Mouse (Mus musculus) cortical plate, adult 2 months (tissue): ENCODE measurements around the gene Nin. TPM values are rescaled to one million over a fixed set of nuclear protein-coding genes. Genes with fewer than 3 reads are reported as not detected.

Source experiments
- H3K27ac ChIP-seq: fragments of 200-500 bp; 2 replicates; pipeline ENCODE4 v1.5.1; 2012; ENCODE audit warnings: low read length, control low read depth, inconsistent platforms; ENCODE audit not compliant: insufficient read depth
- H3K4me1 ChIP-seq: fragments of 200-500 bp; 2 replicates; pipeline ENCODE4 v1.6.1; 2011; ENCODE audit warnings: low read length; ENCODE audit not compliant: control insufficient read depth, insufficient read depth
- H3K4me3 ChIP-seq: fragments of 200-500 bp; 2 replicates; pipeline ENCODE4 v1.5.1; 2011; ENCODE audit warnings: mild to moderate bottlenecking, low read length, control low read depth; ENCODE audit not compliant: insufficient read depth
- CTCF ChIP-seq: fragments of 200-500 bp; IDR thresholded peaks from 2 replicates; pipeline ENCODE4 v1.5.1; 2011; ENCODE audit warnings: mild to moderate bottlenecking, control low read depth, low read length; ENCODE audit not compliant: insufficient read depth; ENCODE audit errors: extremely low read depth
- POLR2A ChIP-seq: fragments of 200-500 bp; IDR thresholded peaks from 2 replicates; pipeline ENCODE4 v1.6.1; 2011; ENCODE audit warnings: mild to moderate bottlenecking, low read length, control low read depth; ENCODE audit not compliant: insufficient read depth; ENCODE audit errors: extremely low read depth
- polyA plus RNA-seq: library from polyadenylated mRNA; depleted of rRNA; stranded (reverse); fragments of >200 nt; gene quantifications from 2 replicates; pipeline ENCODE4 v1.2.3, GENCODE M21; 2012

The Nin gene
- polyA plus RNA-seq, 1 experiment: 31.2 TPM

DNA sequence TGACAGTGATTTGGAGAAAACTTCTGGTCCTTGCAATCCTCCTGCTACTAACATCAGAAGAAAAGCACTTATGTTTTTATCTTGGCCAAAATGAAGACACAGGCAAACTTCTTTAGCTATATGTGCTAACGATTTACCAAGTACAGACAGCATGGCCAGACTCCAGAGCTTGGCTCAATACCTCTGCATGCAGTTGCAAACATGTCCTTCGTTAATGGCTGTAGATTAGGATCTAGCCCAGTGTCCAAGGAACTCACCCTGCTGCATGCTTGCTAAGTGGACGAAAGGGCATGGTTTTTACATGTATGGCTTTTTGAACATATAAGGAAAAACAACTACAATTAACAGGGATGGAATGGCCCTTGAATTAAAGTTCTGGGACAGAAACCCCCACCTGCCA lies 28.2 kb downstream of the Nin start:
- H3K27ac ChIP-seq: no peak overlapping the region
- no peak overlapping the region for H3K4me3 ChIP-seq
- H3K4me1 ChIP-seq: peaks cover 4% of the 10 kb centered on the region; the same call in 1 of the 2 replicates
- TF ChIP-seq CTCF (no peak), POLR2A (no peak)

DNA sequence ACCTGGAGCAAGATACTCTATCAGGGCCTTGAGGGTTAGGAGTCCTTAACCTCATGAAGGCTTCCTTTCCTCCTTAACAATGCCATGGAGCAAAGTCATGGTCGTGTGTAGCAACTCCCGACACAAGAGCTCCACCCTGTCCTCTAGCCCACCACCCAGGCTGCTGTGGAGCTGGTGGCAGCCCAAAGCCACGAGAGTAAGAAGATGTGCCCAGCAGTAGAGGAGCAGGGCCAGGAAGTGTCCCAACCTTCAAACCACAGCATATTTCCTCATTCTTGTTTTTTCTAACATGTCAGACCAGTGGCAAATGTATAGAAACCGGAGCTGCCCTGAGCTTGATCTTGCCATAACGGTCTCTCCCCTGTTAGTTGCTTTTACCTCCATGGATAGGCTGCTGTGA lies 29.3 kb downstream of the Nin start:
- peaks cover 4% of the 10 kb centered on the region; the same call in 1 of the 2 replicates for H3K4me1 ChIP-seq
- H3K4me3 ChIP-seq: no peak overlapping the region
- TF ChIP-seq CTCF: no peak
- TF ChIP-seq POLR2A: no peak
- no peak overlapping the region for H3K27ac ChIP-seq

DNA sequence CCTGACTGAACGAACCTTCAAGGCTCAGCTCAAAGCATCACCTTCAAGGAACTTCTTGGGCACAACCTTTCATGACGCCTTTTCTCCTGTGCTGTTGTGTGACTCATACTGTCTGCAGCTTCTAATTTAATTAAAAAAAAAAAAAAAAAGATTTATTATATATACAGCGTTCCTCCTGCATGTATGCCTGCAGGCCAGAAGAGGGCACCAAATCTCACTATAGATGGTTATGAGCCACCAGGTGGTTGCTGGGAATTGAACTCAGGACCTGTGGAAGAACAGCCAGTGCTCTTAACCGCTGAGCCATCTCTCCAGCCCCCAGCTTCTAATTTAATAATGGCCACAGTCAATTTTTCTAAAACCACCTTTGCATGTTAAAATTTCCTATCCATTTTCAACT lies 29.8 kb downstream of the Nin start:
- Histone ChIP-seq H3K27ac (no peak overlapping the region), H3K4me3 (no peak overlapping the region)

DNA sequence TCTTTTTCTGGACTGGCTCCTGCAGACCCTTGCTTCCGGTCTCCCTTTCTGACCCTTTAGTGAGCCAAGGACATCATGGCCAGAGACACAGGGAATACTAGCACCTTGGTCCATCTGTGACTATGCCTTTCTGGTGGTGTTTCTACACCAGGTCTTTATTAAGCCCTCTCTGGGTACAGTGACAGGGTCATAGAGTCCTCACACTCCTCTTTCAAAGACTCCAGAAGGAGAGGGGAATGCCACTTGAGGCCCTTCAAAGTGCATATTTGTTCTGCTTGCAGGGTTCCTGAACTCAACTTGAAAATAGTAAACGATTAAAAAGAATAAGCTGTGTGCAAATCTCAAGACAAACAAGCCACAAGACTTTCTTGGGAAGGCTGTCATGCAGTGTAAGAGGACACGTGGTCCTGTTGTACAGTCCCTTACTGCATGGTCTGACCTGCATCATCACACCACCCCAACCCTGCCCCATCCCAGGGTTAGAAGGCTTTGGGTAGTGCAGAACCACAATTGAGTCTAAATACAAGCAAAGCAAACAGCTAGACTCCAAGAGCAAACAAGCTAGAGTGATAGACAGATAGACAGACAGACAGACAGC lies 30.5 kb downstream of the Nin start:
- no peak overlapping the region for H3K27ac ChIP-seq

More for the DNA sequence above, 29.8 kb downstream of the Nin start:
- TF ChIP-seq CTCF (no peak), POLR2A (no peak)
- H3K4me1 ChIP-seq: peaks cover 4% of the 10 kb centered on the region

DNA sequence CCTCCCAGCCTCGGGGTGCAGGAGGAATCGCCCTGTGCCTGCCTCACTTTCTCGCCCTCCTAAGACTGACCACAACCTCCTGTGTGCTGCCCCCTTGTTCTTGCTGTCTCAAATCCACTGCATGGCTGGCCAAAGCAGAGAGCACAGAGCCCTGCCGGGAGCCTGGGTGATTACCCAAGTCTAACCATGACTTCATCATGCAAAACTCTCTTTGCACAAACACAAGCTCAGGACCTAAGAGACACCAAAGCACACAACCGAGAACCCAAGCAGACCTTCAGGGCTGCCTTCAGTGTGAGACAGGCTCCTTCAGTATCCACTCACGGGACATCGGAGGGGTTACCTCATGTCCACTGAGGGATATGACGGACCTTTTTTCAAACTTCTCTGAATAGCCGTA lies 31.0 kb downstream of the Nin start:
- peaks cover 4% of the 10 kb centered on the region for H3K4me1 ChIP-seq
- no peak for TF ChIP-seq CTCF
- no peak for TF ChIP-seq POLR2A

More for the DNA sequence above, 30.5 kb downstream of the Nin start:
- Histone ChIP-seq H3K4me1 (peaks cover 6% of the 10 kb centered on the region), H3K4me3 (no peak overlapping the region)
- TF ChIP-seq POLR2A (no peak), CTCF (no peak)

DNA sequence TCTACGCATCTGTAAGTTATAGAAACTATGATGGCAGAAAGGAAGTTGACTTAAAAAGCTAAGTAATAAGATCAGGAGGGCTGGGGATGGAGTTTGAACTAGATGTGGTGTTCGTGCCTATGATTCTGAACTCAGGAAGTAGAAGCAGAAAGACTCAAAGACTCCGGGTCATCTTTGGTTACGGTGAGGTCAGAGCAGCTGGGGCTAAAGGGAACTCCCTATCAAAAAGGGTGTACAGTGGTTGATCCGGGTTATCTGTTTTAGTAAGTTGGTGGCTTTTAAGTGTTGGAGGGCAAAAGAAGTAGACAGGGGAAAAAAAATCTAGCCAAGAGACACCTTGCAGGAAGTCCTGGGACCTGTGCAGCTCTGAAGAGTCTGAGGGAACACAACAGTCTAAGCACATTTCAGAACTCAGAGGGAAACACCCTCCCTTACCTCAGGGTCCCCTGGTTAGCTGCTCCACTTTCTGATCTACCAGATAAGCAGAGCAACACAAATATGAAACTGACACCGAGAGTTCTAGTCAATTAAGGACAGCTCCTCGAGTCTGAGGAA lies 35.0 kb downstream of the Nin start:
- no peak for TF ChIP-seq POLR2A
- TF ChIP-seq CTCF: no peak
- no peak overlapping the region for H3K4me3 ChIP-seq
- no peak overlapping the region for H3K27ac ChIP-seq
- H3K4me1 ChIP-seq: peaks cover 11% of the 10 kb centered on the region

More for the DNA sequence above, 31.0 kb downstream of the Nin start:
- Histone ChIP-seq H3K27ac (no peak overlapping the region), H3K4me3 (no peak overlapping the region)

DNA sequence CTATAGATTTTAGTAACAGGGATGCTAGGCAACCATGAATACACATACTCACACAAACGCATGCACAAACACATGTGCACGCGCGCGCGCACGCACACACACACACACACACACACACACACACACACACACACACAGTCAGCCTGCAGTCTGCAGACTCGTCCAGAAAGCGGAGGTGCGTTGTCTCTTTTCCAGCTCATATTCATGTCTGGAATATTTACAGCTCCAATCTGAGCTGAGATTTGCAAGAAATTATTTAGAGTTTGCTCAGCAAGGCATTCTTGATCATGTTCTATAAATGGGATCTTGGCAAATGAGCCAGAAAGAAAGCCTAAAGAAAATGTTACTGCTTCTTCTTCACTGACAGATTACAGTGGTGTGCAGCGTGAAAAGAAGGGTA lies 37.0 kb downstream of the Nin start:
- no peak for TF ChIP-seq CTCF
- TF ChIP-seq POLR2A: no peak
- Histone ChIP-seq H3K4me3 (no peak overlapping the region), H3K4me1 (peaks cover 11% of the 10 kb centered on the region), H3K27ac (no peak overlapping the region)

DNA sequence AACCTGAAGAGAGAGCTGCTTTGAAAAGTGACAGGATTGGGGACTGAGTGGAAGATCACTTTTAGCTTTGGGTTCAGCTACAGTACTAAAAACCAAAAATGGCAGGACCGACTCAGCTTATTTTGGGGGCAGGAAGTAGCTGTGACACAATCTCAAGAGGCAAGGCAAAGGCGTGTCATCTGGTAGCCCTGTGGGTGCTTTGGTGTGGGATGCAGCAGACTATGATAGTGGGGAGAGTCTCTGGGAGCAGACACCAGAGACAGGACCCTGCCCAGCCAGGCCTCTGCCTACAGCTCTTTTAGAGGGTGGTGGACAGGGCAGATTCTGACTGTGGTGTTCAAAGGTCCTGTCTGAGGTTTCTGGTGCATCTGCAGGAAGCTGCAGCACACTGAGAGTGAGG lies 38.5 kb downstream of the Nin start:
- H3K4me3 ChIP-seq: no peak overlapping the region
- H3K27ac ChIP-seq: no peak overlapping the region

DNA sequence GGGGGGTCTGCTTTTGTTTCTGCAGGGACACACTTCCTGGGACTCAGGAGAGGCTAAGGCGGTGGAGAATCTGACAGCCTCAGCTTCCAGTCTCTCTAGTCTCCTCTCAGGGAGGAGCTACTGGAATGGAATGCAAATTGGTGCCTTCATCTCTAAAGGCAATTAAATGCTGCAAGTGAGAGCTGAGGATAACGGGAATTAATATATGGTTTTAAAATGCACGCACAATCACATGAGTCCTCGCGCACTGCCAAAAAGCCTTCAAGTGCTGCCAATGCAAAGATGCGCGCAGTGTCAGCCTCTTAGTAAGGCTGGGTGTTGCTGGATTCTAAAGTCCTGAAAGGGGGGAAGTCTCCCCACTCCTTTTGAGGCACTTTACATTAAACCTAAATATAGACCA lies 42.6 kb downstream of the Nin start:
- Histone ChIP-seq H3K4me3 (no peak overlapping the region), H3K27ac (no peak overlapping the region), H3K4me1 (peaks cover 7% of the 10 kb centered on the region)
- no peak for TF ChIP-seq CTCF
- TF ChIP-seq POLR2A: no peak

More for the DNA sequence above, 38.5 kb downstream of the Nin start:
- peaks cover 13% of the 10 kb centered on the region for H3K4me1 ChIP-seq
- no peak for TF ChIP-seq POLR2A
- TF ChIP-seq CTCF: no peak

DNA sequence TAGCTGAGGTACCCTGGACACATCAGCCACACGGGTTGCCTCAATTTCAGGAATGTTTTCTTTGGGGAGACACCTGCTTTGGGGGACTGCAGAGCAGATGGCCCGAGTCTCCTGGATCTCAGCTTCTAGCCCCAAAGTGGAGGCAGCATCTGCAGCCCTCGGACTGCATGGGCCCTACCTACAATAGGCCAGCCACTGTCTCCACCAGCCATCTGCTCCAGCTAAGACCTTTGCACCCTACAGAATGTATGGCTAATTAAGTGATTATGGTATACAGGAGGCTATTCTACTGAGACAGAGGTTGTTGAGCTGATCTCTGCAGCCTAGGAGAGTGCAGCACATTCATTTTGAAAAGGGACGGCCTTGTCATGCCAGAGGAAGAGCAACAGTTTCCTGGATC lies 43.2 kb downstream of the Nin start:
- no peak overlapping the region for H3K4me3 ChIP-seq
- H3K4me1 ChIP-seq: peaks cover 5% of the 10 kb centered on the region; the same call in 1 of the 2 replicates
- no peak overlapping the region for H3K27ac ChIP-seq
- TF ChIP-seq CTCF (no peak), POLR2A (no peak)
